Mouse (Mus musculus) thymus, adult 18-20 months (tissue): ENCODE measurements around the gene Clpb.

Source experiments
- DNase-seq, 2 experiments: peaks; one replicate each; pipeline ENCODE4 v3.0.0; 2022; ENCODE audit warnings: mixed read lengths in 2 of 2

Clpb gene

DNA sequence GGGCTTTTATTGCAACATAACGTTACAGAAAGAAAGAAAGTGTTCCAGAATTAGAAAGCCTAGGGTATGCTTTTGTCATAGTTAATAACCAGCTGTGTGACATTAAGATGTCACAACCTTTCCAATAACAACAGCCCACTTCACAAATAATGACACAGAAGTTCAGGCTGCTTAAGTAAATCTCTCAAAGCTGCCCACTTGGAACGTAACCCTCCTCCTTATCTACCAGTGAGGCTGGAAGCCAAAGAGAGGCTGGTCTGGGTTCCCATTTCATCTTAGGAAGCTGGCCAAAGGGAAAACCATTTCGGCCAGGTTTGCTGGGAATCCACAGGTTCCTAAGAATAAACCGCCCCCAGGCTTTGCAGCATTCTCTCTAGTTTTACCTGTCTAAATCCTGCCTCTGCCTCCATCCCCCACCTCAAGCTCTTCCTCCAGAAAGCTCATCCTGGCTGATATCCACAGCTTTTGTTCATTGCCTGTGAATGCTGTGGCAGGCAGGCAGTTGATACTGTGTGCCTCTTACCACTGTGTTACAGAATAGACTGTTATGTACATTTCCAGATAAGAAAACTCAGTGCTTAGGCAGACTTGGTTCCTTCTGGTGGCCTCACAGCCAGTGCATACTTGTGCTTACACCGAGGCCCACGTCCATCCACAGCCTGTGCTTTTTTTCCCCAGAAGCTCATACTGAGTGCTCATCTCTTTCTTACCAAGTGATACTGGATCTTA is 12.8 kb downstream of the Clpb start:
- no peak for DNase-seq

DNA sequence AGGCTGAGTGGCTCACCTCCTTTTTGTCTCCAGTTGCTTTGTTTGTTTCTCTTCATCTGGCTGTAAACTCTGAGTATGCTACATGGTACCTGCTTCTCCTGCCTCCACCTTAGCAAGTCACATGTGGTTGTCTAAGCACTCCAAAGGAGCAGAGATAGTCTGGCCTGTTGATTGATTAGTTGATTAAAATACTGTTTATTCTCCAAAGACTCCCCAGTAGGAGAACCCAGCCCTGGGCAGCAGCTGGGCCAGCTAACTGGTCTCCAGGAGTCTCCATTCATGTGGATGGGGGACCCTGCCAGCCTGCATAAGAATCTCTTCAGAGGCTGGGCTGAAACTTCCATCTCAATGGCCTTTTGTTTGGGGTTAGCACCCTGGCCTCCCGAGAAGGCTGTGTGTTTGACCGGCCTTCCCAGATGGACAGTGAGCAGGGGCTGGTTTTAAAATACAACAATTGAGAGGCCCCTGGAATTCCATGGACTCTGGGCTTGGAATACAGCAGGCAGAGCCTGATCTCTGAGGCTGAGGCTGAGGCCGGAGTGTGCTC is 13.4 kb downstream of the Clpb start:
- no peak for DNase-seq

DNA sequence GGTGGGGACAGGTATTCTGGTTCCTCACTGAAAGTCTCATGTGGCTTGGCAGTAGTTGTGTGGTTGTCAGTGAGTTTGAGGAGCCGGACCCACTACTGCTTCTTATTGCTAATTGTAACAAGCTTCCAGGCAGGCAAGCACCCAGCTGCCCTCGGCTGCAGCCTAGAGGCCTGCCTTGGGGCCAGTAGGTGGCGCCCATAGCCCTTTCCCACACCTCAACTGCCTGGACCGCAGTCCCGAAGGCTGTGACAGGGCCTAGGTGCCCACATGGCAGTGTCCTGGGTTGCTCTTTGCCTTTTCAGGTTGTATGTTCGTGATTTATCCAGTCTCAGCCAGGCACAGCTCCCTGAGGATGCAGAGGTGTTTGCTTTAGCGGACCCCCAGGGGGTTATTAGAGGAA is 16.2 kb downstream of the Clpb start:
- peak; percentile 44 to 46 for DNase-seq

GRCm38 (mm10) chr7:101680961-101681360 is 17.5 kb downstream of the Clpb start:
- DNase-seq = no peak

GRCm38 (mm10) chr7:101681565-101682071 is 18.2 kb downstream of the Clpb start:
- no peak for DNase-seq

DNA sequence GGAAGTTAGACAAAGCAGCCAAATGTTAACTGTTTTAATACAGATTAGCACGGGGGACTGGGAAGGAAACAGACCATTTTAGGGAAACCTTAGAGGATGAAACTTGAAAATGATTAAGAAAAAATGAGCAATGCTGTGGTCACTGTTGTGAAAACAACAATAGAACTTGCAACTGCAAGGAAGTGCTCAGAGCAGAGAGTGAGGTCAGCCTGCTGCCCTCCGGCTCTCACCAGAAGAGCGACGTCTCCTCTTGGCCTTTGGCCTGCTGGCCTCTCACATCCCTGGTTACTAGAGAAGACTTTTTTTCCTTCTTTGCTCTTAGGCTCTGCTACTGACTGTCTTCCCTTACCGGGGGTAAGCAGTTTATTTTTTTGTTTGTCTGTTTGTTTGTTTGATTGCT is 19.5 kb downstream of the Clpb start:
- no peak for DNase-seq

DNA sequence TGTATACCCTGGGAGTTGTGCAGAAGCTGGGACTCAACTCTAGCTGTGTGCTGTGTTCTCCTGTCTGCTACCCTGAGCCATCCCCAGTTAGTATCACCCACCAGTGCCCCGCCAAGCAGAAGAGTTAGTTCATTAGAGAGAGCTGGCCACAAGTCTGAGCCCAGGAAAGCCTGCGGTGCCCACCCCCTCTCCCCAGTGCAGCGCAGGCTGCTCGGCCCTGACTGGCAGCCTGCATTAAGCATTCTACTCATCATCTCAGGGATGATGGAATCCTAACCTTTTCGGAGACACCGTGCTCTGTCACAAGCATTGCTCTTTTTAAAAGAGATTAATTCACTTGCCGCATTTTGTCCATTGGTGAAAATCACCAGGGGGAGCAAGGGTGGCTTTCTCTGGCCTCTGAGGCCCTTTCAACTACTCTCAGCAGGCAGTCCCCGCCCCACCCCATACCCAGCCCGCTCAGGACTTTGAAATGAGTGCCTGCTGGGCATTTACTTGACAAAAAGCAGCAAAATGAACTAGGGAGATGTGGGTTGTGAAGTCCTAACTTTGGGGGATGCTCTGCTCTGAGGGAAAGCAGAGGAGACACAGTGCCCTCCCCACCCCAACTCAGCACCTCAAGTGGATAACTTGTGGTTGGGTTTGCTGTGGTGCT is 20.7 kb downstream of the Clpb start:
- no peak for DNase-seq

GRCm38 (mm10) chr7:101684671-101685070 is 21.2 kb downstream of the Clpb start:
- no peak for DNase-seq

DNA sequence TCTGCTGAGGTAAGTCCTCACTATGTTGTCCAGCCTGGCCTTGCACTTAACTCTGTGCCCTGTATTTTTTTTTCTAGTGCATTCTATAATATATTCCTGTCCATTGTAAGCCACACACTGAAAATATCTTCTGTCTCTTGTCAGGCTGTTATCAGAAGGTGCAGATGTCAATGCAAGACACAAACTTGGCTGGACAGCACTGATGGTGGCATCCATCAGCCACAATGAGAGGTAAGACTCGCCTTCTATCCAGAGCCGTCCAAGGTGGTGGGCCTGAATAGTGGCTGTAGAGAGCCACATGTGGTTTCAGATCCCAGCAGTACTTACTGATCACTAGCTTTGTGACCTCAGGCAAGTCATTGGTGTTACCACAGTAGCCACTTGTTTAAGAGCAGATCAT is 23.7 kb downstream of the Clpb start:
- DNase-seq = no peak

DNA sequence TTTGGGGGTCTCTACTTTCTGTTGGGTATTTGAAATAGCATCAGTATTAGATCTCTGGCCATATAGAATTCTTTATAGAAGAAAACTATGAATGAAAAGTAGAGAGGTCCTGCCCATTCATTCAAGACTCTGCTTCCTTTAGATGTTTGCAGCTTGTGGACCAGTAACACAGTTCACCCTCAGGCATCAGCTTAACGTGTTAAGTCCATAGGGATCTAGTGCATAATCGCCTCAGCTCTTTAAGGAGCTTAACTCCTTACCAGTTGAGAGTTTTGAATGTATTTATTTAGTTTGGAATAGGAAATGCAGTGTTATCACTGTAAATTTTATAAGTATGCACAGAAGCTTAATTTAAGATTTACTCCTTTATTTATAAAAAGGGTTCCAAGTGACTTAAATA is 27.0 kb downstream of the Clpb start:
- DNase-seq = no peak

DNA sequence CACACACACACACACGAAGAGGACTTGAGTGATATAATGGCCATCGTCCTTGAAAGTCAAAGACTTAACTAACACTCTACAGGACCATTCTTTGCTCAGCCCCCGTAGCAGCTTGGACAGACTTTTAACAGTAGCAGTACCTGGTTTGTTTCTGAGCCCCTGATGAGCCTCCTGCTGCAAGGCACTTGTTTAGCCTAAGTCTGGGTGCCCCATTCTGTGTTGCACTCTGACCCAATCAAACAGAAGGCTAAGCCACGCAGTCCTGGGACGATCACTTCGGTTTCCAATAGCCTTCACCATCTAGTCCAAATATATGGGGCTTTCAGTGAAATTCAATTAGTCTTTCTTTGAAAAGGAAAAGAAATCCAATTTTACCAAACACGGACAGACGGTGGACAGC is 28.4 kb downstream of the Clpb start:
- DNase-seq = no peak

DNA sequence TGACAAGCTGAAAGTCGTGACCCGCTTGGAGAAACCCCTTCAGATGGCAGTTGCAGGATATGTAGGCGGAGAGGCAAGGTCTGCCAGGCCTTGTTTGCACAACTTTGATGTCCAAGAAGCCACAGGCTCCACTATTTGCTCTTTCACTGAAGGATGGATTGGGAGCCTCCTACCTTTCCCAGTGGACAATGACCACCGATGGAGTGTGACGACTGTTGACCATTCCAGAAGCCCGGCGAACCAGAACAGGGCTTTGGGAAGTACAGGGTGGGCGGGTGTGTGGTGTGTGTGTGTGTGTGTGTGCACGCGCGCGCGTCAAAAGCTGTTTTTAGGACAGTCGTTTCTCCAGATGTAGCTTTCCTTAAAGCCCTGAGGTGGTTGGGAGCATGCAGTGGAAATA is 29.0 kb downstream of the Clpb start:
- DNase-seq = no peak

- no peak for DNase-seq
These were observed 32.0 kb downstream of the Clpb start for GRCm38 (mm10) chr7:101695483-101695882.

DNA sequence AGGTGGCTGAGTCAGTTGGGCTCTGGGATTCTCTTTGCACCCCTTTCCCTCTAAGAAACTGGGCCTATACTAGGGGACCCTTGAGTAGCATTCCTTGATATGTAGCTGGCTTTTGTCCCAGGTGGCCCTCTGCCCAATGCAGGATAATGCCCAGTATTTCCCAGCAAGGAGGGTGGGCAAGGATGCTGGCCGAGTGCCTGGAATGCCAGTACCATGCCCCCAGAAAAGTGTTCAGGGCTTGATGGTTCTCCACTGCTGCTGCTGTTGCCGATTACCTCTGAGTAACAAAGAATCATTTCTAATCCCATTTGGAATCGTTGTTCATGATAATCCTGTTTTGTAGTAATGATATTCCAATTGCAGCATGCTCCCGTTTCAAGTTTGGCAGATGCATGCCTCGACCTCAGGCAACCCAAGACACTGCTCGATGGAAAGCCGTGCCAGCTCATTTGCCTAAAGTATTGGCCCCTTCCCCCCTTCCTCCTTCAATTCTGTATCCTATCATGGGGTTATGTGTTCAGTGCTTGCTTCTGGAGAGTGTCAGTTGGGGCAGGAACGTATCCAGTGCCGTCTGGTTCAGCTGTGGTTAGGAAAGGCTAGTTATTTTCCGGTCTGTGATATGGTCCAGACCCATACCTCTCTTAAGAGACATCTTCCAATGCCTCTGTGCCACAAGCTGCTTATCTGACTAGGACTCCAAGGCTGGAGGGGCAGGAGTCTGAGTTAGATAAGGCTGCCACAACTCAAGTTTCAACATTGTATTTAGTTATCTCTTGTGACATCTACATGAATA is 33.7 kb downstream of the Clpb start:
- DNase-seq = no peak

DNA sequence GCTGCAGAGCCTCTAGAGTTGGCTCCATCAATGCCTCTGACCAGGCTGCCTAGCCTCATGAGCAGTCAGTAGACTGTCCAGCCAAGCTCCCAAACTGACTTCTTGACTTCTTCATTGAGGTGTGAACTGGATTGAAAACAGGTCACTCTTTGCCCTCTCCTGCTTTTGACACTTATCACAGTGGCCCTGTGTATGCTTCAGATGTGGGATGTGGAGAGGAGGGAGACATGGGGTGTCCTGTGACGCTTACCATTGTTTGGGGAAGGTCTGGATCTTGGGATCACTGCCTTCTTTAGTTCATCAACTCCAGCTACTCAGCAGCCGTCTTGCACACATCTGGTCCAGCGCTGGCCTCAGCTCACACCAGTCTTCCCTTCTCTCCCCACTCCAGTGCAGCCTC is 36.9 kb downstream of the Clpb start:
- no peak for DNase-seq

DNA sequence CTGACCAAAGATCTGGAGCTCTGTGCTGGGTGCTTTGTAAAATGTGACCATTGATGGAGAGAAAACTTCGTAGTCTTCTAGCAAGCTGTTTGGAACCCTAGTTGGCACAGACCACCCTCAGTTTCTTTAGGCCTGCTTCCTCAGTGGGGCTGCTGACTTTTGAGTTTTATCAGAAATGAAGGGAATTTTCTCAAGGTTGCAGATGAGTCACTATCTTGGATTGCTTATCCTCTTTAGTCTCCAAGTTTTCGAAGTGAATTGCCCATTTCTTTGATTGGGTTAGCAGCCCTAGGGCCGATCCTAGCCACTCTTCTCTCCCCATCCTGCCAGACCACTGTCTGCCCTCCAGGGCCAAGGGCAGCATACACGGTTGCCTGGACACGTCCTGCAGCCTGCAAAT is 39.3 kb downstream of the Clpb start:
- no peak for DNase-seq

DNA sequence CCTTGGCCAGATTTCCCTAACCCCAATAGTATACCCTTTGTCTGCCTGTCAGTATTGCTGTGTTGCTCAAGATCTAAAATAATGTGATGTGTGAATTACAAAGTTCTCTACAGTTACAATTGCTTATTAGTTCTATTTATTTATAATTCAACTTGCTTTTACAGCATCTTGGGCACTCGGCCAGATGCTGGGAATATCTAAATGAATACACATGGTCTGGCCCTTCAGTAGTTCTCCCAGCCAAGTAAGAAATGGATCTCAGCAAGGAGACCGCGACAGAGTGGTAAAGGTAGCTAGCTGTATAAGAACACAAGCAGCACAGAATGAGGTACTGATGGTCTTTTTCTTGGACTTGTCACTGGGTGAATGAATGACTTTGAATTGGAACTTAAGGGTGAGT is 46.2 kb downstream of the Clpb start:
- no peak for DNase-seq

DNA sequence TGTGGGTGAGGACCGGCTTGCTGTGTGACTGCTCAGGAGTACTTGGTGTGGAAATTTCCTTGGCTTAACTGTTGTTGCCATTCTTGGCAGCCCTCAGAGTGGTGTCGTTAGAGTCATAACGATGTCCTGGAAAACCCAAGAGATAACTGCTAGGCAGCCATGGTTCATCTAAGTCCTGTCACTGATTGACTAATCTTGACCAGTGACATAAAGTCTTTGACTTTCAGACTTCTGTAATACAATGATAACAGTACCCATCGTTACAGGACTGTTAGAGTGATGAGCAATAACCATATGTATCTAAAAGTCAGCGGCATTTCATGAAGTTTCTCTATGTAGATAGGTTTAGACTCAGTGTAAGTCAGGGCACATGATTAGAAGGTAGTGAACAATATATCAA is 46.8 kb downstream of the Clpb start:
- no peak for DNase-seq

DNA sequence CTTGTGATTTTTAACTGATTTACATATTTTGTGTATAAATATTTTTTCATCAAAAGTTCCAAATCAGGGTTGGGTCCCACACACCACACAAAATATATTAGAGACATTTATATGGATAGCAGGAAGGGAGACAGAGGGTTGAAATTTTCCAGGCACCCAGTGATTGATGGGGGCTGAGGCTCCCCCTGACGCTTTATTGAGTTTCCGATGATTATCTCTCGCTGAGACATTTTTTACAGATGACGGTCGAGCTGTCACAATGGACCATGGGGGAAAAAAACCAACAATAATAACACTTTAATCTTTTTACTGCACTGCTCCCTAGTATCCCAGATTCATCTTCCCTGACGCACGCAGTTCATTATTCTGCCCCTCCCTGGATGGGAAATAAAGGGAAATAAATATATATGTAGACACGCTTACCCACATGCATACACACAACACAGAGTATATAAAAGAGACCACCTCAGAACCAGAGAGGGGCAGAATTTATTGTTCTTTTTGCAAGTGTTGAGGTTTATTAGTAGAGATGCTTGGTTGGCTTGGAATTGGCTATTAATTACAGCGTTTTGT is 50.5 kb downstream of the Clpb start:
- no peak for DNase-seq

GRCm38 (mm10) chr7:101715041-101715551 is 51.7 kb downstream of the Clpb start:
- DNase-seq = no peak

DNA sequence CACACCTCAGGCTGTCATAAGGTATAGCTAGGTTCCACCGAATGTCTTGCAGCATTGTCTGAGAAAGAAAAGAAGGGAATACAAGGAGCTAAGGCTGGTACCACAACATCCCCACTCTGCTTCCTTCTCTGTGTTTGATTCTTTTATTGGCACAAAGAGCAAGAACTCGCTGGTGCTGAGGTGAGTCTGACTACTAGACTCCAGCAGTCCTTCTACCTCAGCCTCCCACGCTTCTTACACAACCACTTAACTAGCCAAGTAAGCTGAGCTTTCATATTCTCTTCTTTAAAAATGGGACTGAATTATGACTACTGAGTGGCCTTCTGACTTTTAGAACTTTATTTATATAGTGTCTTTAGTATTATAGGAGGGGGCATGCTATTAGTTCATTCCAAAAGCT is 56.9 kb downstream of the Clpb start:
- DNase-seq = no peak

DNA sequence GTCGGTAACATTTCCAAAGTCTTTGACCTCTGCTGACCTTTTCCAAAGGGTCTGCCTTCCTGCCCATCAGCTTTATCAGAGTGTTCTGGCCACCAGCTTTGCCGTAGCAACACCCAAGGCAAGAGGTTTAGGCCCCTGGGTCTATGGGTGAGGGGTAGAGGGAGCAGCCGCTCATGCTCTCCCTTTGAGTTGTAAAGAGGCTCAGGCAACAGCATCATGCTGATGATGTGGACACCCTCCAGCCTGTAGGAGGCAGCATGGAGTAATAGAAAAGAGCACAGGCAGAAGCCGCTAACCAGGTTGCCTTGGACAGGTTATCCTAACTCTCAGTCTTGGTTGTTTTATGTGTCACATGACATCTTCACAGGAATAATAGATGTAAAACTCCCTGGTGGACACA is 61.6 kb downstream of the Clpb start:
- DNase-seq = peak in 1 of 2 experiments; percentile 23

- DNase-seq = no peak
These were observed 63.5 kb downstream of the Clpb start for GRCm38 (mm10) chr7:101726980-101727379.
